Mouse (Mus musculus): ENCODE measurements around the gene Ropn1l. TPM values are rescaled to one million over a fixed set of nuclear protein-coding genes. Genes with fewer than 3 reads are reported as not detected.

Gene Ropn1l
- polyA plus RNA-seq, 1 experiment from 2014 or later: 2.0 TPM

DNA sequence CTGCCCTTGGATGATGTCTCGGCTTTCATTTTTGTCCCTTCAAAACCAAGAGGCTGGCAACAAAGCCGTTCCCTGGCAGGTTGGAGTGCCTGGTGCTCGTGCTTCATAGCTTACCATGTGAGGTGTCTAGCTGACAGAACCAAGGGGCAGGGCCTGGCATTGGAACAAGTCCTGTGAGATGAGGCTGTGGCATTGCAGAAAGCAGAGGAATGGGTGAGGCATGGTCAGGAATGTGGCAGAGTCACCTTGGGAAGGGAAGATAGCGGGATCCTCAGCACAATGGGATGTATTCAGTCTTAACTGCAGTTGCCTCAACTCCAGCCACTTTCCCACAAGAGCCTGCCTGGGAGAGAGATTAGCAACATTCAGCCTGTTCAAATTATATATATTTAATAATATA lies 61.4 kb downstream of the Ropn1l start:
- Histone ChIP-seq H3K36me3 (ENCODE audit: control insufficient read depth, insufficient read depth, low read length) (no peaks in the 10 kb centered on the region), H3K27ac (ENCODE audit: low read length) (no peak overlapping the region), H3K9ac (ENCODE audit: low read depth, low read length) (no peak overlapping the region), H3K27me3 (ENCODE audit: control insufficient read depth, insufficient read depth, low read depth, low read length) (no peaks in the 10 kb centered on the region), H3K4me1 (ENCODE audit: control insufficient read depth, insufficient read depth, low read length) (no peaks in the 10 kb centered on the region), H3K9me3 (replicated peaks; ENCODE audit: control insufficient read depth, low read length, poor library complexity, severe bottlenecking) (no peaks in the 10 kb centered on the region; the same call in 1 of the 2 replicates), H3K4me2 (ENCODE audit: low read length) (no peak overlapping the region), H3K4me3 (ENCODE audit: low read depth, low read length) (no peak overlapping the region)
- no peak for ATAC-seq
- WGBS: 85% methylated on average over 4 of the region's 4 CpGs

Other genes starting within 250 kb of the Ropn1l start
- gene Dap, start 229.4 kb downstream of the Ropn1l start, polyA plus RNA-seq (2015; fragmentation: Nextera tagmentation; extraction: Ambion mirVana): 21.5 and 21.9 TPM in 2 replicates
- gene Ankrd33b, start 86.0 kb downstream of the Ropn1l start, polyA plus RNA-seq (2015; fragmentation: Nextera tagmentation; extraction: Ambion mirVana): 0.53 and 0.69 TPM in 2 replicates
- 99.8 and 106 TPM in 2 replicates for gene March6, start 77.3 kb upstream of the Ropn1l start, polyA plus RNA-seq (2015; fragmentation: Nextera tagmentation; extraction: Ambion mirVana)
- 8.7 and 12.8 TPM in 2 replicates for gene Cmbl, start 111.7 kb upstream of the Ropn1l start, polyA plus RNA-seq (2015; fragmentation: Nextera tagmentation; extraction: Ambion mirVana)
- gene Cct5, start 148.1 kb upstream of the Ropn1l start, polyA plus RNA-seq (2015; fragmentation: Nextera tagmentation; extraction: Ambion mirVana): 484 and 516 TPM in 2 replicates
- gene Fam173b, start 148.1 kb upstream of the Ropn1l start, polyA plus RNA-seq (2015; fragmentation: Nextera tagmentation; extraction: Ambion mirVana): 8.2 and 9.3 TPM in 2 replicates